Mouse (Mus musculus) brain, adult 2 months (tissue): ENCODE results near the gene Nek1.
A peak's percentile ranks its signal among the peaks of the same experiment; 100 is the strongest.

Experiments used
- DNase-seq: peaks from one replicate; pipeline ENCODE4 v3.0.0; 2011; ENCODE audit warnings: low read depth, low spot score

Nek1 gene

DNA sequence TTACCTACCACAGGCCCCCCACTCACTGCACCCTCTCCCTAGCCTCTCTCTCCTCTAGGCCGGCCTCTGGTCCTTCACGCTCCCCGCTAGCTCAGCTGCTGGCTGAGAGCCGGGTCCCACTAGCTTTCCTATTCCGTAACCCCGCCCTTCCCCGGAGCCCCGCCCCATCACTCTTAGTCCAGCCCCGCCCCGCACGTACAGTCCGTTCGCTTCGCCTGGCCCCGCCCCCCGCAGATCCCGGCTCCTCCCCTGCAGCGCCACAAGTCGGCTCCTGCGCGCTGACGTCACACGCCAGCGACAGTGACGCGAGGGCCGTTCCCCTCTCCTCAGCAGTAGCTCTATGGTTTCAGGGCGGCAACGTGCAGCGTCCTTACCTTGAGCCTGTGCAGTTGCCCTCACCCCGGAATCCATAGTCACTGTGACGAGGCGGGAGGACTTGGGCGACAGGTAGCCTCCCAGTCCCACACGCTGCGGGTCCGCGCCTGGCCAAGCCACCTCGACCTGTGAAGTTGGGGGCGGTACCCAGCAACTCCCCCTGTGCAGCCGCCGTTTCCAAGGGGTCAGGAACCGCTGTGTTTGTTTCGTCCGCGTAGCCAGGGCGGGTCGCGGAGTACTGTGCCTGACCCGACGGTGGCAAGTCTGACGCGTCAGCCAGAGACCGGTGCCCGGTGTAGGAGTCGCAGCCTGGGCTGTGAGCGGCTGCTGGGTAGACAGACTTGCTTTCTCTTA, at the start of gene Nek1:
TSS of gene Nek1 (plus strand) at position 286 of the 729 bp plus-strand sequence.
- DNase-seq = peak; percentile 99

DNA sequence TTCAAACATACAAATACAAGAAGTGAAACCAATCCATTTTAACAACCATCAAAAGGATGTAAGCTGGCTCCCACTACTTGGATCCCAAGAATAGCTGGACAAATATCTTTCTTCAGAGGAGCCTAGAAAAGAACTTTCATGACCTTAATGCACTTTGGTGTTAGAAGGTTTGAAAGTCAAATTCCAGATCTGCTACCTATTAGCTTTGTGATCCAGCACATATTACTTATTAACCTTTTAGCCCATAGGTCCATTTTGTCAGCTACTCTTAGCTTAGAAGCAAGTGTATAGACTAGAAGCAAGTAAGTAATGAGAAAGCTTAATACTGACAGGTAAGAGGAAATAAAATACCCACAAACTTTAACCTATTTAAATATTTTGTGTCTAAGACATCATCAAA, 45.5 kb upstream of the Nek1 start:
- DNase-seq = no peak

DNA sequence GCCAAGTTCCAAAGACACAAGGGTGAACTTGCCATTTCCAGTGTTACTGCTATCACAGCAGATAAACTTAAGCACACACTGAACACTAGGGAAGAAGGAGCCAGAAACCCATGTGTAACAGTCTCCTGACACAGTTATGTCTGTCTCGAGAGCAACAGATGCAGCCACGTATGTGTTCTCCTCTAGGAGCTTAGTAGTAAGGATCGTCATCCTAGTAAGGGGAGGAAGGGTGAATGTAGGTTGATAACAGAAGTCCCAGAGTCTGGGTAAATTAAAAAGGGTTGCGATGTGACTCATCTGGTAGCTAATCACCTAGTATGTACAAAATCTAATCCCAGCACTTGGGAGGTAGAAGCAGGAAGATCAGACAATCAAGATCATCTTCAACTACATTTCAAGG, 43.1 kb upstream of the Nek1 start:
- DNase-seq = peak; percentile 55

DNA sequence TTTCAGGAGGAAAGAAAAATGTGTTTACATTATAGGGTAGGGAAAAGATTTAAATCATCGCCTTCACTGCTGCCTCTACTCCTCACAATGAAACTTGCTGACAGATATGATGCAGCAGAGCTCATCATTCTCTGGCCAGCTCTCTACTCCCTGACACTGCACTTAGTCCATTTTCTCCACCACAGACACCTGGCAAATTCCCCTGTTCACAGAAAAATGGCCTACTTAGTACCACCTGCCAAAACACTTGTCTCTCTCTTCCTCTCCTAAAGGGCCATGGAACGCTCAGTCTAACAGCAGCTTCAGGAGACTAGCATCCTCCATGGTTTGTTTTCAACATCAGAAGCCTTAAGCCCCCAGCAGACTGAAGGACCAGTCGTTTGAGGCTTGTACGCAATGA, 41.7 kb upstream of the Nek1 start:
- peak; percentile 80 for DNase-seq

DNA sequence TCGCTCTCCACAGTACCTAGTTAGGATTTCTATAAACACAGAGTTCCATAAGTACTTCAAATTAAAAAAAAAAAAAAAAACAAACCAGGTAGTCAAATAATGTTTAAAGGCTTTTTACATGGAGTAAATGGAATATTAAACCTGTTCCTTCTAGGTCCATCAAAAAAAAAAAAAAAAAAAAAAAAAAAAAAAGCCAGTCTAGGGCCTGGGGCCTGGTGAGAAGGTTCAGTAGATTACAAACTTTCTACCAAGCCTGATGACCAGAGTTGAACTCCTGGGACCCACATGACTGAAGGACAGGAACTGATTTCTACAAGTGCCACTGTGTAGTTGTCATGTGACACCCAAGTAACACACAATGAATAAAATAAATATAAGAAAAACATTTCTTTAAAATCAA, 41.2 kb upstream of the Nek1 start:
- DNase-seq = no peak

DNA sequence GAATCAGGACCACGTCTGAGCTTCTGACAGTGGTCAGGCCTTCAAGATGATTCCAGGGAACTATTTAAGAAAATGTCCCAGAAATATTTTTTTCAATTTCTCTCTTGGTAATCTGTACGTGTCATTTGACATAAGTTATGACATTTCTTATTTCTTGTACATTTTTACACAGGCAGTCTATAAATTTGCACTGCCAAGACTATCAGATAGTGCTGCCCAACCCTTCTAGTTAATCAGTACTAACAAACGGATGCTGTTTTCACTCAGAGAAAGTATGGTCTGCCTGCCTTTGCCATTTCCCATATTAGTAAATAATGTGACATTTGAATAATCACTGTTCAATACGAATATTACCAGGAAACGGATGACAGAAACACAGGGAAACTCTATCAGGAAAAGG, 40.2 kb upstream of the Nek1 start:
- no peak for DNase-seq

DNA sequence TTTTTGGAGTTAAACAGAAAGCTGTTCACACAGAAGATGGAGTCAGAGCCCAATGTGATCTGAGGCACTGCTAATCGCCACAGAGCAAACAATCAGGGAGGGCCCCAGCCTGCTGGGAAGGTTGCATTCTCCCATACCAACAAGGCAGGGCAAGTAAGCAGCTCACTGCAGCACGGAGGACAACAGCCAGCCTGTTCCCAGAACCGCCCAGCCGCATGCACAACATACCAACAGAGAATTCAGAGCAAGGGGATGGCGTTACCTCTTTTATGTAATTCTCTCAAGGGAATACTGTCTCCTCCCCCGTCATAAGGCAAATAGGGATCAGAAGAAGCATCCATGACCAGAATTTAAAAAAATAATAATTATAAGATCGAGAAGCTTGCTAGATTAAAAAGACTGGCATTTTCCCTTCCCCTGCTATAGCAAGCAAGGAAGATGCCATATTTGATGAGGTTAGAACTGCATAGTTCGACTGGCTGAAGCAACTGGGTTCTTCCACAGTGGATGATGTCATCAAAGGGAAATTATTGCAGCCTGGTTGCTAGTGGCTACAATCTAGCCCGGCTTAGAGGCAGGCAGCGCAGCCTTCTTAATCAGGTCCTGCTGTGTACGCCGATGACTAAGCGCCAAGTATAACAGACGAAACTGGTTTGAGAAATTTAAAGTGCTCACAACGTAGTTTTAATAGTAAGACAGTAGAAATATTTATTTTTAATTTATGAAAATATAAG, 38.5 kb upstream of the Nek1 start:
- DNase-seq = peak; percentile 98

DNA sequence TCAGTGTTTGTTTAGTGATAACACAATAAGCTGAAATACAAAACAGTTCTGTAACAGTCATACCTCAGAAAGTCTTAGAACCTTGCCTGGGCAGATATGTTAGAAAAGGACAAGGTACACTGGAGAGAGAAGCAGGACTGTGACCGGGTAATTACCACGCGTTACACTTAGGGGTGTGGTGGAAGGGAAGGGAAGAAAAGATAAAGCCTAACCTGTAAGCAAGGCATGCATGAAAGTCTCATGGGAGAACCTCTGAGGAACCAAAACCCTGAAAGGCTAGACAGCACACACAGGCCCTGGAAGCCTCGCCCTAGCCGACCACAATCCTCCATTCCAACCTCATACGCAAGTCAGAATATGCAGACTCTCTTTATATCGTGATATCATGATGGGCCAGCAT, 36.1 kb upstream of the Nek1 start:
- DNase-seq = no peak

DNA sequence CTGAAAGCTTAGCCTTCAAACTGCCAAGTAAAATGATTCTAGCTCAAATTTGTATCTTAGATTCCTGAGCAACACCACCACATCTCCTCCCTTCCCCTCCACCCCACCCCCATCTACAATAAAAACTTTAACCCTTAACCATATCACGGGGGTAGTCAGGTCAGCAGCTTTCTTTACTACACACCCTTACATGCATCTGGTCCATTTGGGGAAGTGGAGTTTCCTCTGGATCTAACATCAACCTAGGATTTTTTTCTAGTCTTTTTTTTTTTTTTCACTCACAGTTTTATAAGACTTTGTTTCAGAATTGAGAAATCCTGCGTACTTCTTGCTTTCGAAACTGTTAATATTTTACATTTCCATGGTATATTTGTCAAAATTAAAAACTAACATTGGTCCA, 30.2 kb upstream of the Nek1 start:
- no peak for DNase-seq

DNA sequence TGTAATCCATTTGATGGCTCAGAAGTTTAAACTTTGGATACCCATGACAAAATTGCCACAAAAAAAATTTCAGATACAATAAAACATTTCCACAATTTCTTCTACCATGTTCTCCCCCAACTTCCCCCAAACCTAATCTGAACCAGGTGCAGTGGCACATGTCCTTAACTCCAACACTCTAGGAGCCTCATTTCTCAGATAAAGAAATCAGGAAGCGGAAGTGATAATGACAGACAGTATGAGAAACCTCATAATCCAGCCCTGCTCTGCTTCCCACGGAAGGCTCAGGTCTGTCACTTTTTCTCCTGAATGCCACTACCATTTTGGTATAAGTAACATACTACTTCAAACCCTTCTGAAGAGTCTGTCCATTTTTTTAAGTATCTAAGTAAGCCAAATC, 29.1 kb upstream of the Nek1 start:
- DNase-seq = no peak

DNA sequence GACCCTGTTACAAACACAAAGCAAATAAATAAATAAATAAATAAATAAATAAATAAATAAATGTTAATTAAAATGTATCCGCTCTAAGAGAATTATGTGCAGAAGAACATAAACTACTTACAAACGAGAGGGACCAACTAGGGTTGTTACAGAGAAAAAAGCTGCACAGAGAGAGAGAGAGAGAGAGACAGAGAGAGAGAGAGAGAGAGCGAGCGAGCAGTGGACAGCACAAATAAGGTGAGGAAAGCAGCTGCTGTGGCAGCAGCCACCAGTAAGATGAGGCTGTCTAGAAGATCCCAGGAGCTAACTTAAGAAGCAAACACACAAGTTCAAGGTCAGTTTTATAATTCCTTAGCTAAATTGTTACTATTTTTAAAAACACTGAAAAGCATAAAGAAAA, 28.5 kb upstream of the Nek1 start:
- DNase-seq = no peak

DNA sequence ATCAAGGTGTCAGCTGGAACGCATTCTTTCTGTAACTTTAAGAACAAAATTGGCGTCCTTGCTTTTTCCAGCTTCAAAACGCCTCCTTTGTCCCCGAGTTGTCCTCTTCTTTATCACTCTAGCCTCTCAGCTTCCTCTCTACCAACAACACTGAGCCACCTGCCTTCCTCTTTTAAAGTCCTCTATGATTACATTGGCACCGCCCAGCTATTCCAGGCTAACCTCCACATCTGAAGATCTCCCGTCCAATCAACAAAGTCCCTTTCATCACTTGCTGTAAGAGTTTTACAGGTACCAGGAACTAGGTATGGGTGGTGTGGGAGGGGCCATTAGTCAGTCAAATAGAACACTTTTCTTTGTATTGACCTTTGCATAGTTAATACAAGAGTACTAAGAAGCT, 27.7 kb upstream of the Nek1 start:
- DNase-seq = no peak

DNA sequence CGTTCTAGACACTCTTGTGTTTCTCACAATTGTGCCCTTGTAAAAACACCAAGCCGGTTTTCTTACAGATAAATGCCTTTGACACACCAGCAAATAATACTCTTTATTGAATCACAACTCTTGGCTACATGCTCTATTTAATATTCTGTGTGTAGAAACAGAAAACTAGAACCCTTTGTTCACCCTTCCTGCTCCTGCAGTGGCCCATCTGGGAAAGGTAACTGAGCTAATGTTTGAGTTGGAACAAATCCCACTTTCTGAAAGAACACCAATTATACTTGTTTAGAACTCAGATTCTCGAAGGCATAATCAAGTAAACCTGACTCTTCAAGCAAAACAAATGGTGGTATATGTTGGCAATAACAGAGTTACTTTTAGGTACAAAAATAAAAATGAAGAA, 27.3 kb upstream of the Nek1 start:
- DNase-seq = peak; percentile 50

DNA sequence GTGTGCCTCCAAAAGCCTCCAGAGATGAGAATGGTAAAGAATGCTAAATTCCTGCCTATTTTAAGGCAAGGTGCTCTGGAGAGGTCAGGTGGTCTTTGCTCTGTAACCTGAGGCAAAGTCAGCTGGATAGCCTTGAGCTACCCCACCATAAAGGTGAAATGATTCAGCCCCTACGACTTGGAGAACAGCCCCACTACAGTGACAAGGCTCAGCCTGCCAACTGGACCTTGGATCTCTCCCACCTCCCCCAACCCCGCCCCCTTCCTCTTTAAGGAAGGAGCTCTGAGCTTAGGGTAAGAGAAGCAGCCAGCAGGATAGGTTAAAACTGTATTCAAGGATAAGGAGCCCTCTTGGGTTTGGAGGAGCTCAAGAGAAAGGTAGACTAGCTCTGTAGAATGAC, 23.9 kb upstream of the Nek1 start:
- no peak for DNase-seq

DNA sequence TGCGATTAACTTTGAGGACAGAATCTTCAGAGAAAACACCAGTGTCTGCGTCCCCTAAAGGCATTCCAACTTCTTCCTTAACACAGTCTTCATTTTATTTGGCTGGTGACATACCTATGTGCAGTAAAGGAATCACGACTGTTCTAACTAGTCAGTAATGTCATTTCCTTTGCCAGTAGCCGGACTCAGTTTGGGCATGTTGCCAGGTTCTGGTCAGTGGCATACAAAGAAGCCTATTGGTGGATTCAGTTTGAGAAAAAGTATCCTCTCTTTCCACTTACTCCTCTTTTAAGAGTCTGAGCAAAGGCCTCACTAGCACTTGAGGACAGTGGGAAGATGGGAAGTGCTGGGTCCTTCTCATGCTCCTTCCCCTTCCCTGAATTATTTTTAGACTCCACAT, 21.2 kb upstream of the Nek1 start:
- peak; percentile 49 for DNase-seq

DNA sequence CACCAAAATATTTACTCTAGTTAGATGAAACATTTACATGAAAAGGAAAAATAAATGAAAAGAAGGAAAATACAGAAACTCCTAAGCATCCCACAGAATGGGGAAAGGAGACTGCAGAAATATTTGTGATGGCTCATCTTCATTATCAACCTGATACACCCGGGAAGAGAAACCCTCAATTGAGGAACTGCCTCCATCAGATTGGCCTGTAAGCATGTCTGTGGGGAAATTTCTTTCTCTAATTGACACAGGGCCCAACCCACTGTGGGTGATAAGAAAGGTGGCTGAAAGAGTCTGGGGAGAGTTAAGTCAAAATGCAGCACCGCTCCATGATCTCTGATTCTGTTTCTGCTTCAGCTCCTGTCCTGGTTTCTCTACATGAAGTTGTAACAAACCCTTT, 19.5 kb upstream of the Nek1 start:
- DNase-seq = no peak

DNA sequence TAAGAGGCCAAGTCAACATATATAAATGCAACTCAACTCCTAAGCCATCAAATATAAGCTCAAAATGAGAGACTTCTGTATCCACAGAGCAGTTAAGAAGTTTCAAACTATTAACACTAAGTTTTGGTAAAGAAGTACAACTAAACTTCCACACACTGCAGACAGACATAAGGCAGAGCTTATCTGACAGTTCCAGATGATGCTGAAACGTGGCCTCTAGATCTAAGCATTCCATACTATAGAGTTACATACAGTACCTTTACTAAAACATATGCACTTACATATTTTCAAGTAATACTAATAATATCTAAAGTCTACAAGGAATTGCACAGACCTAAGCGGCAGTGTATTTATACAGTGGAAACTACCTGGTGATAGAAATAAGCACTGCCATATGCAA, 18.2 kb upstream of the Nek1 start:
- no peak for DNase-seq

DNA sequence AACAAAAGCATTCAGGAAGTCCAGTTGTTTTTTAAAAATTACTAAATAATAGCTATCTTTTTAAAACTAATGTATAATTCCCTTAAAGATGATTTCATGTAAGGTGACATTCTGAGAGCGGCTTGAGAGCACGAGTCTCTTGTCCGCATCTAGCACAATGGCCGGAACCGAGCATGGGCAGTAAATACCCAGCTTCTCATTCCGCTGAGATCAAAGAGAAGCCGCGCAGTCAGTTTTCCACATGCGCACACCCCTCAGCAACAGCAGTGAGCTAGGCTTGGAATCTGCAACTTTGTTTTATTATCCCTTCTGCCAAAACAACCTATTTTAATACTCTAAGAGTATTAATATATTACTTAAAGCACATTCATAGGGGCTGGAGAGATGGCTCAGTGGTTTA, 16.2 kb upstream of the Nek1 start:
- DNase-seq = no peak

DNA sequence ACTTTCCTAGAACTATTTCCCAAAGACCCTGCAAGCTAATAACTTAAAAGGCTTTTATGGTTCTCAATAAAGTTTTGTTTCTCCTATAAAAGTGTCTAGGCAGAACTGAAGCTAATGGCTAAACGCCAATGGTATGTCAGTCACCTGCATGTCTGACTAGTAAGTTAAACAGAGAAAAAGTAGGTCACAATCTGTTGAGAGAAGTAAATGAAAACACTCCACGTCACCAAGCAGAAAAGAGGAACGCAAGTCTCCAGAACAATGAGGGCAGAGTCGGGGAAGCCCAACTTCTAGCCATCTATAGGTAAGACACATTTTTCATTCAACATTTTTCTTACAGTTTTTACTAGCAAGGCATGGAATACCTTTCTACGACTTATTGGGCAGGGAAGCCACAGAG, 14.5 kb upstream of the Nek1 start:
- peak; percentile 48 for DNase-seq

DNA sequence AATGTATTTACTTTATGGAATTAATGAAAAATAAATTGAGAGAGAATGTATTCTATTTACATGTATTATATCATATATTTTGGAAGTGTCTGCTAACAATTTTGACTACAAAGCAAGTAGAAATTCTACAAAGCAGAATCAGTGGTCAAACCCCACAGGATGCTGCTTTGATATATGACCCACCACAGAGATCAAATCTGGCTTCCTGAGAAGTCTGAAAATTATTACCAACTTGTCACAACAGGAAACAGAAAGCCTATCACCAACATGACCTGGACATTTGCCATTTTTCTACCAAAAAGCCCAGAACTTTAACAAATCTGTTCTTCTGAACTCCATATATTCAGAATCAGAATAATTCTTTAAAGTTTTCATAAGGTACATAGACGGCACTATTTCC, 11.6 kb upstream of the Nek1 start:
- no peak for DNase-seq

DNA sequence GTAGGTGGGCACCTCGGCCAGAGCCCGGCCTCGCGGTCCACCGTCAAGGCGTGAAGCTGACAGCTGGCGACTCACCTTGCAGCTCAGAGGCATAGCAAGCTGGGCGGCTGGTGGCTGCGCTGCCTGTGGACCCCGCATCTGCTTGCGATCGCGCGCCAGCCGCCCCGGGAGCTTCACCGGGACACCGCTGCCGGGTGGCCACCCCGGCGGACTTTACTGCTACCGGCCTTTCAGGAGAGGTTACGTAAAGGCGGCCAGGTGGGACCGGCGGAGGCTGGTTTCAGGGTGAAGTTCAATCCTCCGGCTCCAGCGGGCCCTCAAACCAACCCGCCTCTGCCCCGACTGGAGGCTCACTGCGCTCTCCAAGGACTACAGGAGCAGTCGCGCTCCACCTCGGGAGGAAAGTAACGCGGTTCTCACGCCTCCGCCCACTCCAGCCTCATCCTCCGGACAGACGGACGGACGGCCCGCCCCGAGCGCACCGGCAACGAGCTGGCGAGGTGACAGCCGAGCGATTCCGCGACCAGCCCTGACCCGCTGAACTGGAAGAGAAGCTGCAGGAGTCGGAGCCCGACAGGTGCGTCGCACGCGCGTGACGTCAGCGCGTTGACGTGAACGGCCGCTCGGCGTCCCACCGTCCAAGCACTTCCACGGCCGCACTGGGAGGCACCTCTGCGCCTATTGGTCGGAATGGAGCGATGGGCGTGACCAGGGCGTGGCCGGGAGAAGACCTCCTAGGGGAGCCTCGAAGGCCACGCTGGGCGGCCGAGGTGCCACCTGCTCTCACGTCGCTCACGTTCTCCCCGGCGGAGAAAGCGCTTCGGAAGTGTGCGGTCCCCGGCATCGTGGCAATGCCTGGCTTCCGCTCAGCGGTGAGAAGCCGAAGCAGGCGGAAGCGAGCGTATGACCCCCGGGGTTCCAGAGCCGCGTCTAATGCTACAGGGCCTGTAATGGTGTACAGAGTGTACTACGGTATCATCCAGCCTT, 10.0 kb upstream of the Nek1 start, which contains the start of gene Clcn3:
TSS of gene Clcn3 (minus strand) at position 600 of the 987 bp plus-strand sequence.
- peak; percentile 99 for DNase-seq

DNA sequence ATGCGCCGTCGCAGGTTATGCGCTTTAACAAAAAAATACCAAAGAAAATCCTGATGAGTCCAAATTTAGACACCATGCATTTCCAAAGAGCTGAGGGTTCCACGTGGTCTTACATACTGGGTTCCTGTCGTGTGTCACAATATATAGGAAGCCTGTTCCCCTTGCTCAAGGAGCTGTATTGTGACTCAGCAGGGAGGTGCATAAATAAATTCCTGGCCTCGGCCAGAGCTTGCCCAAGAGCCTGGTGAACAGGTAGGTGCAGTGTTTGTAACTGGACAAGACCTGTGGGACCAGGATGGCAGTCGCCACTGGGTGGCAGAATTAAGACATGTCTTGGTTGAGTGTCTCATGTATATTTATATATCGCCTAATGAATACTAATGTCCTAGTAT, 9.3 kb upstream of the Nek1 start:
- peak; percentile 89 for DNase-seq
